Mouse (Mus musculus) layer of hippocampus, postnatal 25 days (tissue): Measurements from ENCODE around the gene 9130230L23Rik. TPM values are rescaled to one million over a fixed set of nuclear protein-coding genes. Genes with fewer than 3 reads are reported as not detected.

Experiments
- microRNA-seq, 2 experiments: library from miRNA; unstranded; fragments of <30 nt; microRNA quantifications; one replicate each; pipeline ENCODE4 v1.2.0; 2021
- total RNA-seq, 2 experiments: library from RNA; stranded (reverse); gene quantifications; 2 replicates each; pipeline ENCODE4 v1.2.3; 2021

Gene 9130230L23Rik
- total RNA-seq, 2 experiments from 2014 or later = not detected

Small RNA genes within 50 kb of the gene (microRNA-seq; reads per million reads assigned to microRNA genes)
- gene Gm25952 = 0 reads per million in 2 experiments

Other genes starting within 250 kb of the 9130230L23Rik start
- gene N4bp2, start 240.8 kb downstream of the 9130230L23Rik start, total RNA-seq = 10 to 100 TPM; 11.4 to 11.5 TPM
- gene Rhoh, start 143.1 kb downstream of the 9130230L23Rik start, total RNA-seq = 1 to 10 TPM in 1 of 2 experiments, under 1 TPM in 1; 0.81 to 1.1 TPM
- not detected for gene Chrna9, start 69.4 kb downstream of the 9130230L23Rik start, total RNA-seq
- gene Rbm47, start 168.8 kb upstream of the 9130230L23Rik start, total RNA-seq = 1 to 10 TPM; 1.3 TPM